Mouse (Mus musculus) macrophage (primary cell): ENCODE data around the gene Phc3. TPM values are rescaled to one million over a fixed set of nuclear protein-coding genes. Genes with fewer than 3 reads are reported as not detected.

ENCODE experiments used
- H3K27ac ChIP-seq: fragments of 350-480 bp; formaldehyde crosslinking; 2 replicates; pipeline ENCODE4 v1.9.0; 2021
- H3K36me3 ChIP-seq: fragments of 350-480 bp; formaldehyde crosslinking; 2 replicates; pipeline ENCODE4 v1.9.0; 2021; ENCODE audit errors: inconsistent target
- H3K4me3 ChIP-seq: fragments of 350-480 bp; formaldehyde crosslinking; 2 replicates; pipeline ENCODE4 v1.9.0; 2021; ENCODE audit errors: inconsistent target
- H3K79me2 ChIP-seq: fragments of 350-480 bp; formaldehyde crosslinking; 2 replicates; pipeline ENCODE4 v1.9.0; 2021; ENCODE audit errors: inconsistent target
- WGBS: methylation state at CpG from one replicate; pipeline ENCODE4 v1.1.7; 2026; ENCODE audit warnings: inconsistent platforms; ENCODE audit not compliant: missing documents; 5-methylcytosine and 5-hydroxymethylcytosine counted together
- polyA plus RNA-seq: library from polyadenylated mRNA; stranded (reverse); fragments of 250-400 nt; gene quantifications from 3 replicates; pipeline ENCODE4 v1.2.4, GENCODE M21; 2018; ENCODE audit warnings: inconsistent platforms
- total RNA-seq, 78 experiments: library from RNA; depleted of rRNA; stranded (reverse); fragments of 250-400 nt; gene quantifications; 1 replicate in 9 of 78; 2 replicates in 24 of 78; 3 replicates in 43 of 78; 4 replicates in 2 of 78; pipeline ENCODE4 v1.2.4; 2018; ENCODE audit warnings: inconsistent platforms in 56 of 78

The Phc3 gene
- total RNA-seq (2018; cell fraction: chromatin; rRNA removed) = 100 to 1,000 TPM in 20 of 26 experiments, 10 to 100 TPM in 6; 72.3 to 198 (median 135) TPM
- 10 to 100 TPM; 14.4 to 33.1 (median 22.9) TPM for total RNA-seq (2018; cell fraction: cytosol; rRNA removed)
- total RNA-seq (2018; cell fraction: nucleus; rRNA removed) = 100 to 1,000 TPM in 6 of 26 experiments, 10 to 100 TPM in 20; 42.7 to 146 (median 74.6) TPM
- 12.6 to 15.8 TPM (median 13.7 TPM) in 3 replicates for polyA plus RNA-seq

DNA sequence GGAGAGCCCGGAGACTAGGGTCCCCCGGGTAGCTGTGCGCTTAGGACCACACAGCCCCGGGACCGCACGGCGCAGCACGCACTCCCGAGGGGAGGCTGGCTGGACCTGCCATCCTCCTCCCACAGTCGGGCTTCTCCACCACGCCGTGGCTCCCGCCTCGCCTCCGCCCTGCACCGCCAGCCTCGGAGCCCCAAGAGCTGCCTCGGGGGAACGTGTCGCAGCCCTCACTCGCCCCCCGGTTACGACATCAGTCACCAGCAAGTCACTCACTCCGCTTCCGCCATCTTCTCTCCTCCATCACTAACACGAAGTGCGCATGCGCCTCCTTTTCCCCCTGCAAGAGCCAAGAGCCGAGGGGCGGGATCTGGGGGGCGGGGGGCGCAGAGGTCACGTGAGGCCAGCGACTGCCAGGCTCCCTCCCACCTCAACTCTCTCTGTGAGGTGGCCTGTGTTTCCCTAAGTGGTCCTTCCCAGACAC is at the start of gene Phc3:
Gene Phc3 (minus strand): TSS at position 312 of the 478 bp plus-strand sequence.
- Histone ChIP-seq H3K79me2 (peaks cover 45% of the 10 kb centered on the region), H3K4me3 (peak within 1 kb of the TSS; percentile 58), H3K36me3 (peaks cover 17% of the 10 kb centered on the region), H3K27ac (peak within 1 kb of the TSS; percentile 19)
- 0% methylated on average over 34 of the region's 34 CpGs for WGBS

DNA sequence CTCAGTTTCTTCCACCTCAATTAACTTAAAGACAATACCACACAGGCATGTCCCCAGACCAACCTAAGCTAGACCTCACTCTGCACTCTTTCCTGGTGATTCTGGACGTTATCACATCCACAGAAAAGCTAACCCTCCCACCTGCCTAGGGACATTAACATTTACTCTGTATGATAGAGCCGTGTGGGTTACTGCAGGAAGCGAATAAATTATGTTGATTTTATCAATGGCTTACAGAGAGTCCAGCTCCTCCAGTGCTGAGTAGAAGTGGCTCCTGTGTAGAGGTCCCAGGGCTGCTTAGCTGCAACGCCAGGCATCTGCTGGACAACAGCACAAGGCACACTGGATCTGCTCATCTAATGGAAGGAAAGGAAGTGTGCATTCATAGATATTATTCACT is 48.4 kb upstream of the Phc3 start:
- no peak overlapping the region for H3K4me3 ChIP-seq
- H3K27ac ChIP-seq = no peak overlapping the region
- WGBS = 72% methylated on average over 4 of the region's 4 CpGs
- H3K79me2 ChIP-seq = no peaks in the 10 kb centered on the region; the same call in 1 of the 2 replicates
- no peaks in the 10 kb centered on the region for H3K36me3 ChIP-seq

DNA sequence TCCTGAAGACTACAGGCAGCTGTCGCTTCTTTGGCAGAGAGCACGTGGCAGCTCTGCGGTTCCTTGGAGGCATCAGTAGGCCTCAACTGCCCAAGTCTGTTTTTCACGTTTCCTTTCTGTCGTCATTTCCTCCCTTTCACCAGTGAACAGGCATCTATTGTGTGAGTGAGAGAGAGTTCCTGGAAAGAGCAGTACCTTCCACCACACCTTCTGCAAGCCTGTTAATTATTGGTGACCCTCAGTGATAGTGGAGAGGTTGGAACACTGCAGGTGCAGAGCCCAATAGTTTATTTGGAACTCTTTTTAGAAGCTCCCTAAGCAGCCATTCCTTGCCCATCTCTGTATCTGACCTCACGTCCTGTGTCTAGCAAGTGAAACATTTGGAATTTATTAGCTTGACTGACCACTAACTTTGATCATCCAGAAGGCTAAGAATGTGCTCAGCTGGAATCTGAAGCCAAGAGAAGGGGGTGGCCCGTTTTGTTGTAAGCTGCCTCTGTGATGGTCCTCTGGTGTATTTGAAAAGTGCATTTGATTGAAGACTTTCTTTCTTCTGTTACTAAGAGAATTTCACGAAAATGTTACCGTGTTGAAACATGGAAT is 47.5 kb upstream of the Phc3 start:
- Histone ChIP-seq H3K27ac (no peak overlapping the region), H3K4me3 (no peak overlapping the region), H3K79me2 (no peaks in the 10 kb centered on the region; the same call in 1 of the 2 replicates), H3K36me3 (no peaks in the 10 kb centered on the region)
- WGBS = 70% methylated on average over 9 of the region's 9 CpGs

DNA sequence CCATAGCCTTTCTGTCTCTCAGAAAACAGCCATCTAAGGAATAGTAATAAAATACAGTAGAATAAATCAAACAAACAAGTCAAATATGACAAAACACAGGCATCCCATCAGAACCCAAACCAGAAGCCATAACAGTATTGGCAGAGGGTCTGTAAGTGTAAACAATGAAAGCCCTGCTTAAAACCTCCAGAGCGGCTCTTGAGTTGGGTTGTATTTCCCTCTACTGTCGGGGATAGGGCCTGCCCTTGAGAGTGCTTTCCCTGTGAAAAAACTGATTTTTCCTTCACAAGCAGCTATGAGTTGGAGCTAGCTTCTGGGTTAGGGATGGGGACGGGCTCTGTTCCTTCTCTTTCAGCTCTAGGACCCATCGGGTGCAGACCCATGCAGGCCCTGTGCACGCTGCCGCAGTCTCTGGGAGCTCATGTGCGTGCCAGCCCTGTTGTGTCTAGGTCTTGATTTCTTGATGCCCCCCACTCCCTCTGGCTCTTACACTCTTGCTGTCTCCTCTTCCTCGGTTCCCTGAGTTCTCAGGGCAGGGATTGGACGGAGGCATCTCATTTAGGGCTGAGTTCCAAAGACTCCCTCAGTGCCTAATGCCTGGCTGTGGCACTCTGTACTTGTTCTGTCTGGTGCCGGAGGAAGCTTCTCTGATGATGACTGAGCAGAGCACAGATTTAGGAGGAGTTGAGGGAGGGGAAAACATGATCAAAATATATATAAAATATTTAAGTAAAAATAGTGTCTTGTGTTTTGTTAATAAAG is 46.6 kb upstream of the Phc3 start:
- H3K4me3 ChIP-seq = no peak overlapping the region
- no peaks in the 10 kb centered on the region; the same call in 1 of the 2 replicates for H3K79me2 ChIP-seq
- 95% methylated on average over 10 of the region's 10 CpGs for WGBS
- H3K36me3 ChIP-seq = no peaks in the 10 kb centered on the region
- H3K27ac ChIP-seq = no peak overlapping the region

DNA sequence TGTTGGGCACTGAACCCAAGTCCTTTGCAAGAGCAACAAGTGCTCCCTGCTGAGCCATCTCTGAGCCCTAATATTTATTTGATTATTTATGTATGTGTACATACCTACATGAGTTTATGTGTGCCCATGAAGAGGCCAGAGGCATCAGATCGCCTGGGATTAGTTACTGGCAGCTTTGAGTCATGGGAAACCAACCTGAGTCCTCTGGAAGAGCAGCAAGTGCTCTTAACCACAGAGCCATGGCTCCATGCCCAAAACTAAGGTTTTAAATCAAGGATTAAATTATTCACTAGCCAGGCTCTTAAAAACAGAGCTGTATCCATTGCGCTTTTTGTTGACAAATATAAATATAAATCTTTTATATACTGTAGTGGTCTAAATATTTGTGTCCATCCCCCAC is 45.2 kb upstream of the Phc3 start:
- Histone ChIP-seq H3K4me3 (no peak overlapping the region), H3K27ac (no peak overlapping the region), H3K36me3 (no peaks in the 10 kb centered on the region), H3K79me2 (peaks cover 6% of the 10 kb centered on the region; the same call in 1 of the 2 replicates)
- 92% methylated on average over 2 of the region's 2 CpGs for WGBS

DNA sequence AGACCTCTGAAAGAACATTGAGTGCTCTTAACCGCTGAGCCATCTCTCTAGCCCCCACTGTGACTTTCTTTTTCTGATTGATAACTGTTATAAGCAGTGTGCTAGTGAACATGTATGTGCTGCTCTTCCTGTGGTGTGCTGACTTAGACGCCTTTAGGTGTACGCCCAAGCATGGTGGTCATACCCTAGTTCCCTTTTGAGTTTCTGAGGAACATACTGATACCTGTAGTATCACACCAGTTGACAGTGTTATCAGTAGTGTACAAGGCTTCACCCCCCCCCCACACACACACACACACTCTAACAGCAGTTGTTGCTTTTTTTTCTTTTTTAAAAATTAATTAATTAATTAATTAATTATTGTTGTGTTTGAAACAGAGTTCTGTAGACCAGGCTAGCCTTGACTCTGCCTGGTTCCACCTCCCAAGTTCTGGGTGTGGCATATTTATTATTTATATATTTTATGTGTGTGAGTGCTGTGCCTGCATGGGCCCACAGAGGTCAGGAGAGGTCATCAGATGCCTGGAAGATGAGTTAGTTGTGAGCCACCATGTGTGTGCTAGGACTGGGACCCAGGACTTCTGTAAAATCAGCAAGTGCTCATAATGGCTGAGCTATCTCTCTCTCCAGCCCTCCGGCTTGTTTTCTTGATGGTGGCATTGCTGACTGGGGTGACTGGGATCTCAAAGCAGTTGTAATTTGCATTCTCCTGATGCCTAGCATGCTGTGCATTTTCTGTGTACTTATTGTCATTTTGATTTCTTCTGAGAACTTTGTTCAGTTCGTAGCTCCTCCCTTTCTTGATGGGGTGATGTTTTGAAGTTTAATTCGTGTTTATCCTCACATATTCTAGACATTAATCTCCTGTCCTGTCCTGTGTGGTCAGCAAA is 35.4 kb upstream of the Phc3 start:
- Histone ChIP-seq H3K79me2 (peaks cover 71% of the 10 kb centered on the region; the same call in 1 of the 2 replicates), H3K36me3 (no peaks in the 10 kb centered on the region), H3K27ac (no peak overlapping the region), H3K4me3 (no peak overlapping the region)
- WGBS = 88% methylated on average over 6 of the region's 6 CpGs

DNA sequence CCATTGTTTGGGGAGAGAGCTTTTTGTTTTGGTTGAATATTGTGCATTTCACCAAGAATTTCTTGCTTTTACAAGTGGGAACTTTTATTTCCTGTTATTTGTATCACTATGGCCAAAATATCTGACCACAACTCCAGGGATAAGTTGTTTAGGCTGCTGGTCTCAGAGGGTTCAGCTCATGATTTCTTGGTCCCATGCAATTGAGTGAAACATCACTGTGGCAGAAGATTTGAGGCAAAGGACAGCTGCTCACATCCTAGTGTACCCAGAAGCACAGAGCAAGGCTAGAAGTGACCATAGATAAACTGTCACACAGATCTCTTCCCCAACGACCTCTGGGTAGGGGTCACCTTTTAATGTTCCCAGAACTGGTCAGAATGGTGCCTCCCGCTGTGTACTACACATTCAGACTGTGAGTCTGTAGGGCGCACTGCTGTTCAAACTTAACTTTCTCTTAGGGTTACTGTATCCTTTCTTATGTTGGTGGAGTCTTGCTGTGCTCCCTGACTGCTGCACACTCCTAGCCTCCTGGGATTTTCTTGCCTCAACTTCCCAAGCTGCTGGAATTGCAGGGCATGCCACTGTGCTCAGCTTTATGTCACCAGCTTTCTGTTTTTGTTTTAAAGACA is 31.9 kb upstream of the Phc3 start:
- Histone ChIP-seq H3K27ac (no peak overlapping the region), H3K4me3 (no peak overlapping the region), H3K36me3 (no peaks in the 10 kb centered on the region), H3K79me2 (peaks cover 83% of the 10 kb centered on the region)
- WGBS = 83% methylated on average over 3 of the region's 3 CpGs

DNA sequence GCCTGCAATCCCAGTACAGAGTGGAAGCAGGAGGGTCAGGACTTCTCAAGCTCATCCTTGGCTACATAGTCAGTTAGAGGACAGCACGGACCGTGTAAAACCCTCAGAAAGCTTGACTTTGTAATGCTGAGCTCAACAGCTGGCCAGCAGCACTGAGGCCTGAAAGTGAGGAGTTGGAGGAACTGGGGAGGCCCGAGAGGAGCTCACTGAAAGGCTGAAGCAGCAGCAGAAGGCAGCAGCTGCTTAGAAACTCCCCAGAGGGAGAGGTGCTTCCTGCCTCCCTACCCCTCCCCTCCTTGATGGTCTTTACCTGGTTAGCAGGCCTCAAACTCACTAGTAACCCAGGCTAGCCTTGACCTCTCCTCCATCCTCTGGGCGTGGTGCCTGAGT is 30.8 kb upstream of the Phc3 start:
- peaks cover 74% of the 10 kb centered on the region for H3K79me2 ChIP-seq
- no peak overlapping the region for H3K27ac ChIP-seq
- no peaks in the 10 kb centered on the region for H3K36me3 ChIP-seq
- no peak overlapping the region for H3K4me3 ChIP-seq
- 62% methylated on average over 4 of the region's 4 CpGs for WGBS

DNA sequence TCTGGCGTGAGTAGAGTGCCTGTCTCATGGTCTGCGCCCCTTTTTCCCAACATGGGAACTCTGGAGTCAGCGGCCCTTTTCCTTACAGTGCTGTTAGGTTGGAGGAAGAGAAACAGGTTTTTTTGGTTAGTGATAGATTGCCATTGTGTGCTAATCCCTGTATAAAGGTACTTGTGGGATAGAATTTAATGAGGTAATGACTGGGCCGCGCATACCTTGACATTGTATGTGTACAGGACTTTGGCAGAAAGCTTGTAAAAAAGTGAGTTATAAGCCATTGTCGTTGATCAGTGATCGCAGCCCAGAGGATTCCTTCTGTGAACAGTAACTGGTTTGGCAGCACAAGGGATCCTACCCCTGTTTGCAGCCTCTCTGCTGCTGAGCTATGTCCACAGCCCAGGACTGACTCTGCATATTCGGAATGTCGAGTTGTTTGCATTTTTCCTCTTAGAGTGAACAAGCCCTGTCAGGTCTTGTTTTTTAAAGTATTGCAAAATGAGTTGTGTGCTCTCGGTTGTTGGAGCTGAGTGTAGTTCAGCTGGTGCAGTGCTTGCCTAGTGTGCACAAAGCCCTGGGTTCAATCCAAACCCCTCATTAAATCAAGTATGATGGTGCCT is 30.3 kb upstream of the Phc3 start:
- Histone ChIP-seq H3K36me3 (no peaks in the 10 kb centered on the region), H3K79me2 (peaks cover 69% of the 10 kb centered on the region), H3K27ac (no peak overlapping the region), H3K4me3 (no peak overlapping the region)
- 97% methylated on average over 9 of the region's 10 CpGs for WGBS

DNA sequence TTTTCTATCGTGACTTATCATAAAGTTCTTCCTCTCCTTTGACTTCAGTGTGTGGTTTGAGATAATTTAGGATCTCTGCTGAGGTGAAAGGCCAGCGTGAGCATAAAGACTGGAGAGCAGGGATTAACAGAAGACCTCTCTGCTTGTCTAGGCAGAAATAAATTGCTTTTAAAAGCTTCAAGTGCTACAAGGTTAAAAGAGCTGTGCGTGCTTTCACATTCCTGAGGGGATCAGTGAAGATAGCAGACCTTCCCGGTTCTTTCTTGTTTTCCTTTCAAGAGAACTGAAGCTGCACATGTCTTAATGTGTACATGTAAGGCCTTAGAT is 27.4 kb upstream of the Phc3 start:
- Histone ChIP-seq H3K27ac (no peak overlapping the region), H3K36me3 (no peaks in the 10 kb centered on the region), H3K79me2 (peaks cover 54% of the 10 kb centered on the region), H3K4me3 (peak overlapping the region; percentile 74)
- WGBS = 50% methylated on average over 4 of the region's 4 CpGs

DNA sequence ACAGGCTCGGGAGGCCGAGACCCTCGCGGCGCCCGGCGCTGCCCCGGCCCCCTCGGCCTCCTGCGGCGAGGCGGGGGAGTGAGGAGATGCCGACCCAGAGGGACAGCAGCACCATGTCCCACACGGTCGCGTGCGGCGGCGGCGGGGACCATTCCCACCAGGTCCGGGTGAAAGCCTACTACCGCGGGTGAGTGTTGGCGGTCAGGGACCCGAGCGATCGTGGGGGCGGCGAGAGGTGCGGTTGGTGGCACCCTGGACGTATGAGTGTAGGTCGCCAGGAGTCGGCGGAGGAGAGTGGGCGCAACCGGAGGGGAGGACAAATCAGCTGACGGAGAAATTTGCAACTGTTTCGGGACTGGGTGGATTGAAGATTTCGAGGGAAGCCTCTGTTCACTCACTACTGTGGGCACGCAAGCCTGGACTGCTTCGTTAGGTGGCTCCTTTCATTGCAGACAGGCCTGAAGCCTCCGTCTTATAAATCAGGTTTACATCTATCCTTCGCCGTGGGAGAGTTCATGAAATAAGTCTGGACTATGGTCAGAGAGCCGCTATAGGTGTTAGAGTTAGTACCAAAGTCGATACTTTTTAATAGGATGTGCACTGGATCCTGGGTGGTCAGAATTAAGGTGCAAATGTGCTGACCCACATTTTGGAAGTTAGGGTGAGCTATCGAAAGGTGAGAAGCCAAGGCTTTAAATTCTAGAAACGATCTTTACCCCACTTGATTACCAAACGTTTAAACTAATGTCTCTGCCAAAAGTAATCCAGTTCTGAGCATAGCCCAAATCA is 26.9 kb upstream of the Phc3 start:
- Histone ChIP-seq H3K79me2 (peaks cover 48% of the 10 kb centered on the region), H3K27ac (no peak overlapping the region), H3K36me3 (no peaks in the 10 kb centered on the region), H3K4me3 (peak overlapping the region; percentile 74)
- 2% methylated on average over 46 of the region's 49 CpGs for WGBS

DNA sequence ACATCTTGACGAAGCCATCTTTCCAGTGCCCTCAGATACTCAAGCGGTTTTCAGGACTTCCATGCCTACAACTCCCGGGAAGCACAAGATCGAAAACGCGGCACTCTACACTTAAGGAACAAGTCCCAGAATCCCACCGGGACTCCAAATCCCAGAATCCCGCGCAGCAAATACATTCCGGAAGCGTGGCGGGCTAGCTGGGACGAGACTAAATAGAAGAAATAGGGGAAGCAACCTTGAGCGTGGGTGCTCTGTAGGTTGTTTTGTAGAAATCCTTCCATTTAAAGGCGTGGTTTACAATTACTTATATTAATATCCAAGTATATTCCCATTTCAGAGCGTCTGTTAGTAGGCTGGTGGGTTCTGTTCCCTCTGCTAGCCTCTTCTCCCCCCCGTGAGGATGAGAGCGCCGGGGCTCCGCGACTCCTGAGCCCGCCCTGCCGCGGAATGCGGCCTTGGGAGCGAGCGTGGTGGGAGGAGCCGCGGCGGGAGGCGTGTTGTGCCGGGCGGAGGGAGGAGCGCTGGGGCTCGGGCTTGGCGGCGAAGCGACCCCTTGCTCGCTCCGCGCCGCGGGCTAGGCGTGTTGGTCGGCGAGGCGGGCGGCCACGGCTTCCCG is 26.2 kb upstream of the Phc3 start, which contains the start of gene Prkci:
Gene Prkci (plus strand): TSS at position 465 of the 616 bp plus-strand sequence.
- Histone ChIP-seq H3K79me2 (peaks cover 44% of the 10 kb centered on the region), H3K36me3 (no peaks in the 10 kb centered on the region), H3K27ac (peak within 1 kb of the TSS; percentile 85), H3K4me3 (peak within 1 kb of the TSS; percentile 74)
- WGBS = under 1% methylated on average over 42 of the region's 50 CpGs

DNA sequence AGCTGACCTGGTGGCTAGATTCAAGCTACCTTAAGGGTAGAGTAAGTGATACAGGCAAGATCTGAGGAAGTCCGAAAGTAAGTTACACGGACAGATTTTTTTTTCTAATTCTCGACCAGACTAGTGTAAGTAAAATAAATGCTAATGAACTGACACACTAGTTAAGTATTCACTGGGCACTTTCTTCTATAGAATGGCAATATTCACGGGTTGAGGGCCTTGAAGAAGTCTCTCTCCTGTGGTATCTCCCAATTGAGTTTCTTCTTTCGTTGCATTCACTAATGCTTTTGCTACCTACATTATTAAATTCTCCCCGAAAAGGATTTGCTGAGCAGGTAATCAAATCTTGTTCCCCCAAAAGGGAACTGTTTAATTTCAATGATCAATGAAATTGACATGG is 25.6 kb upstream of the Phc3 start:
- Histone ChIP-seq H3K36me3 (no peaks in the 10 kb centered on the region), H3K79me2 (peaks cover 39% of the 10 kb centered on the region), H3K27ac (peak overlapping the region; percentile 85), H3K4me3 (peak overlapping the region; percentile 45)
- WGBS = 16% methylated on average over 6 of the region's 6 CpGs
